Mouse (Mus musculus) cortical plate, adult 2 months (tissue): ENCODE data around the gene Neb.

ENCODE experiments used
- CTCF ChIP-seq: fragments of 200-500 bp; IDR thresholded peaks from 2 replicates; pipeline ENCODE4 v1.5.1; 2011; ENCODE audit warnings: mild to moderate bottlenecking, control low read depth, low read length; ENCODE audit not compliant: insufficient read depth; ENCODE audit errors: extremely low read depth
- POLR2A ChIP-seq: fragments of 200-500 bp; IDR thresholded peaks from 2 replicates; pipeline ENCODE4 v1.6.1; 2011; ENCODE audit warnings: mild to moderate bottlenecking, low read length, control low read depth; ENCODE audit not compliant: insufficient read depth; ENCODE audit errors: extremely low read depth

DNA sequence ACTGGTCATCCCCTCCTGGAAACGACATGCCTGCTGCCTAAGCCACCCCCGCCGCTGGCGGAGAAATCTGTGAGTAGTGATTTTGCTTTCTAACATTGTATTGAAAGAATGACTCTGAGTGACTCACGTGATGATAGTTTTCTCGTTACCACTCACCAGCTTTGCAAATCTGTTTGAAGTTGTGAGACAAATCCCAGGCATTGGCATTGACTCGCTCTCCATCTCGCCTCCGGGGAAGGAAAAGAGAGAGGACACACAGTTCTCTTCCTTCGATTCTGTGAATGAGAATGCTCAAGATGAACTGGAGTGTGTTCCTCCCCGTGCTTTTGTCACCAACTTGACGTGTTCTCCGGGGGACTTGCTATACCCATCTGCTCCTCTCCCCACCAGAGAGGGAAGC, 11.0 kb downstream of the Neb start:
- no peak for TF ChIP-seq CTCF
- no peak for TF ChIP-seq POLR2A
